Mouse (Mus musculus): ENCODE measurements around the gene Slc44a3. TPM values are rescaled to one million over a fixed set of nuclear protein-coding genes. Genes with fewer than 3 reads are reported as not detected.

Slc44a3 gene
- polyA plus RNA-seq, 1 experiment from 2014 or later: 15.2 TPM

DNA sequence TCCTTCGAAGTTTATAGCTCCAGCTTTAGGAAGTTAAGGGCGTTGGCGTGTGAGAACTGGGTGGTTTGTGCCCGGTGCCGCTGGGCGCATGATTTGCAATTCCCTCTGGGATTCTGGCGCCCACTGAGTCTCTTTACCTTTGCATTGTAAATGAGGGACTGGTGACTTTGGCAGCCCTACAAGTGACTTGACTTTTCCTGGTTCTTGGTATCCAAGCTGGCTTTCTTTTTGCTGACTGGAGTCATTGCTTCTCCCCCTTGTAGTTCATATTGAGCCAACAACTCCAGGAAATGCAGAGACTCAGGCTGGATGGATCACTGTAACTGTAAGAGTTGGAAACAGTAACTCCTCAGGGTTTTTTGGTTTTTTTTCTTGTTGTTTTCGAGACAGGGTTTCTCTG is 104.0 kb downstream of the Slc44a3 start:
- DNase-seq (peak; percentile 35), ATAC-seq (no peak)
- H3K9me3 ChIP-seq (ENCODE audit: low read length): no peaks in the 10 kb centered on the region
- whole genome bisulfite sequencing (ENCODE audit: insufficient replicate concordance): 9% methylated on average over 8 of the region's 8 CpGs
- peak overlapping the region; percentile 78 for H3K4me2 ChIP-seq (ENCODE audit: low read depth, low read length)
- peak overlapping the region; percentile 81 for H3K9ac ChIP-seq (replicated peaks)
- peak overlapping the region; percentile 57 for H3K4me3 ChIP-seq (ENCODE audit: low read depth, low read length)
- H3K27me3 ChIP-seq (ENCODE audit: insufficient read depth, low read length): no peaks in the 10 kb centered on the region
- H3K27ac ChIP-seq (ENCODE audit: low read depth): peak overlapping the region; percentile 94
- H3K36me3 ChIP-seq (replicated peaks; ENCODE audit: insufficient read depth, low read length): no peaks in the 10 kb centered on the region
- TF ChIP-seq EP300 (IDR thresholded peaks at IDR 0.05; ENCODE audit: low read depth) (no peak), CTCF (IDR thresholded peaks at IDR 0.05; ENCODE audit: low read depth) (no peak)
- H3K4me1 ChIP-seq (ENCODE audit: insufficient read depth): peaks cover 11% of the 10 kb centered on the region

DNA sequence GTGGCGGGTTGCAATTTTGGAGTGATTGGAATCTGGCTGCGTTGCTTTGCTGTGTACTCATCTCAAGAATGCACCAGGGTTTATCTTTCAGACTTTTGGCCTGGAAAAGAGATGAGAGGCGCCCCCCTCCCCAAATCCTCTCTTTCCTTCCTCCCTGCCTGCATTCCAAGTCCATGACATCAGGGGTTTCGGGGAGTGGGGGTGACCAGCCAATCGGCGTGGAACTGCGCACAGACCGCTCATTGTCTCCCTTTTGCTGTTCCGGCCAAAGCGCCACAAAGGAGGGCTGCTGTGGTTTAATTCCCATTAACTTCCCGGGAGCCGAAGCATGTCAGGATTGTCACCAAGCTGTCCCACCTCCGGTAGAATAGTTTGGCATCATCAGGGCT is 104.7 kb downstream of the Slc44a3 start:
- ATAC-seq (no peak), DNase-seq (peak; percentile 56)
- Histone ChIP-seq H3K36me3 (replicated peaks; ENCODE audit: insufficient read depth, low read length) (no peaks in the 10 kb centered on the region), H3K9ac (replicated peaks) (peak overlapping the region; percentile 81), H3K4me1 (ENCODE audit: insufficient read depth) (peaks cover 9% of the 10 kb centered on the region), H3K27ac (ENCODE audit: low read depth) (peak overlapping the region; percentile 94), H3K4me2 (ENCODE audit: low read depth, low read length) (peak overlapping the region; percentile 78), H3K27me3 (ENCODE audit: insufficient read depth, low read length) (no peaks in the 10 kb centered on the region), H3K9me3 (ENCODE audit: low read length) (no peaks in the 10 kb centered on the region), H3K4me3 (ENCODE audit: low read depth, low read length) (peak overlapping the region; percentile 57)
- WGBS (ENCODE audit: insufficient replicate concordance): 1% methylated on average over 13 of the region's 13 CpGs
- TF ChIP-seq EP300 (IDR thresholded peaks at IDR 0.05; ENCODE audit: low read depth) (no peak), CTCF (IDR thresholded peaks at IDR 0.05; ENCODE audit: low read depth) (no peak)

DNA sequence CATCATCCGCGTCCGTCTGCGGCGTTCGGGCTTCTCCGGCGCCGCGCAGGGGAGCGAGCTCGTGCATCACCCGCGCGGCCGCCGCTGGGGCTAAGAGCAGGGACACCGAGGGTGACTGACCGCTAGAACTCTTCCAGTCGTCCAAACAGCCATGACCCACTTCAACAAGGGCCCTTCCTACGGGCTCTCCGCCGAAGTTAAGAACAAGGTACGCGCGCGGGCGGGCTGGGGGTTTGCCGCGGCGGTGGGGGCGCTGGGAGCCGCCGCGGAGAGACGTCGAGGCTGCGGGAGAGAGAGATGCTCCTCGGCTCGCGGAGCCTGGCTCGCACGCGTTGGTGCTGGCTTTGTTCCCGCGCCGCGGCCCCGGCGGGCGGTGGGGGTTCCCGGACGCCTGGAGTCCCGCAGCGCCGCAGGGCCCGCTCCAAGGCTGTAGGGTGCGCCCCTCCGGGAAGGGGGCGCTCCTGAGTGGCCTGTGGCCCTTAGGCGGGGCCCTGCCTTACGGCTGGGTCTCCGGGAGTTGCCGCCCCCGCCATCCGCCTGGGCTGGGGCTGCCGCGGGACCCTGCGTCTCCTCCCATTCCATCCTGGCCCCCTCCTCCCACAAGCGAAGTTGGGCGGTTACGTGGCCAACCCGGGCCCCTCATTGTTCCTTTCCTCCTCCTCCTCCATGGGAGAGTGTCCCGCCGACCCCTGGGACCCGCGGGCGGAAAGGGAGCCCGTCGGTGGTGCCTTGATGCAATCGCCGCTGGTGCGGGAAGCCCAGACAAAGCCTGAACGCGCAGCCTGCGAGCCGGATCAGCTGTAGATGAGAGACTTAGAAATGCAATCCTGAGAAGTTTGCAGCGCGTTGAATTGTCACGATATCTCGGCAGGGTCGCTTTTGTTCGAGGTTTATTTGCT is 105.3 kb downstream of the Slc44a3 start:
- peak overlapping the region; percentile 78 for H3K4me2 ChIP-seq (ENCODE audit: low read depth, low read length)
- WGBS (ENCODE audit: insufficient replicate concordance): under 1% methylated on average over 75 of the region's 93 CpGs
- H3K9me3 ChIP-seq (ENCODE audit: low read length): no peaks in the 10 kb centered on the region
- peaks cover 9% of the 10 kb centered on the region for H3K4me1 ChIP-seq (ENCODE audit: insufficient read depth)
- DNase-seq (peak; percentile 79), ATAC-seq (peak; percentile 60)
- peak overlapping the region; percentile 94 for H3K27ac ChIP-seq (ENCODE audit: low read depth)
- H3K9ac ChIP-seq (replicated peaks): peak overlapping the region; percentile 81
- H3K36me3 ChIP-seq (replicated peaks; ENCODE audit: insufficient read depth, low read length): no peaks in the 10 kb centered on the region
- no peaks in the 10 kb centered on the region for H3K27me3 ChIP-seq (ENCODE audit: insufficient read depth, low read length)
- peak overlapping the region; percentile 57 for H3K4me3 ChIP-seq (ENCODE audit: low read depth, low read length)
- TF ChIP-seq CTCF (IDR thresholded peaks at IDR 0.05; ENCODE audit: low read depth) (peak; percentile 58), EP300 (IDR thresholded peaks at IDR 0.05; ENCODE audit: low read depth) (no peak)

DNA sequence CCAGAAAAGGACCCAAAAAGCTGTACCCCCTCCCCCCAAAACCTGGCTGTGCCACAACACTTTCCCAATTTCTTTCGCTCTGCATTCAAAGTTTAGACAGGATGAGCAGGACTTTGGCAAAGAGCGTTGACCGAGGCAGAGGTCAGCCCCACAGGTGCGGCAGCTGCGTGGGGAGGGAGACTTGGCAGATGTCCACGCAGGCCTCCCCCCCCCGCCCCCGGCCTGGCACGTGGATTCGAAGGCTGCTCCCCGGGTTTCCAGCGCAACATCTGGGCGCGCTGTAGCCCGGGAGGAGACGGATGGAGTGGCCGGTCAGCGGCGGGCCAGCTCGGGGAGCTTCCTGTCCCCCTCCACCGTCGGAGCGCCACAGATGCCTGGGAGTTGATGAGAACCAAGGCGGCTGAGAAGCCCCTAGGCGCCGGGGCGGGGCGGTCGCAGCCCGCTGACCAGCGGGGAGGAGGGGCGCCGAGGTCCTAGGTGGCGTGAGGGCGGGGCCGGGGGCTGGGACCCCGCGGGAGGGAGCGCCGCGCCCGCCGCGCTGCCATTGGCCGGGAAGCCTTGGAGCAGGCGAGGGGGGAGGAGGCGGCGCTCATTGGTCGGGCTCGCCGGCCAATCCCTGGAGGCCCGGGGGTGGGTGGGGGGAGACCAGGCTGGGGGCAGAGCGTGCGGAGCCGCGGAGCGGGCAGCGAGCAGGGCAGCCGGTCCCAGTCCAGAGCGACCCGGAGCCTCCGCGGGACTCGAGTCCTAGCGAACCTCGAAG is 106.2 kb downstream of the Slc44a3 start, which contains the start of gene Cnn3:
Gene Cnn3 (plus strand): TSS at position 637 of the 760 bp plus-strand sequence.
- Histone ChIP-seq H3K9ac (replicated peaks) (peak within 1 kb of the TSS; percentile 81), H3K36me3 (replicated peaks; ENCODE audit: insufficient read depth, low read length) (no peaks in the 10 kb centered on the region), H3K4me1 (ENCODE audit: insufficient read depth) (peaks cover 9% of the 10 kb centered on the region), H3K4me2 (ENCODE audit: low read depth, low read length) (peak within 1 kb of the TSS; percentile 78), H3K27me3 (ENCODE audit: insufficient read depth, low read length) (no peaks in the 10 kb centered on the region), H3K27ac (ENCODE audit: low read depth) (peak within 1 kb of the TSS; percentile 94), H3K9me3 (ENCODE audit: low read length) (no peaks in the 10 kb centered on the region), H3K4me3 (ENCODE audit: low read depth, low read length) (peak within 1 kb of the TSS; percentile 57)
- 3% methylated on average over 55 of the region's 66 CpGs for WGBS (ENCODE audit: insufficient replicate concordance)
- DNase-seq (peak; percentile 91), ATAC-seq (peak; percentile 87)
- TF ChIP-seq EP300 (IDR thresholded peaks at IDR 0.05; ENCODE audit: low read depth) (peak; percentile 70), CTCF (IDR thresholded peaks at IDR 0.05; ENCODE audit: low read depth) (no peak)

DNA sequence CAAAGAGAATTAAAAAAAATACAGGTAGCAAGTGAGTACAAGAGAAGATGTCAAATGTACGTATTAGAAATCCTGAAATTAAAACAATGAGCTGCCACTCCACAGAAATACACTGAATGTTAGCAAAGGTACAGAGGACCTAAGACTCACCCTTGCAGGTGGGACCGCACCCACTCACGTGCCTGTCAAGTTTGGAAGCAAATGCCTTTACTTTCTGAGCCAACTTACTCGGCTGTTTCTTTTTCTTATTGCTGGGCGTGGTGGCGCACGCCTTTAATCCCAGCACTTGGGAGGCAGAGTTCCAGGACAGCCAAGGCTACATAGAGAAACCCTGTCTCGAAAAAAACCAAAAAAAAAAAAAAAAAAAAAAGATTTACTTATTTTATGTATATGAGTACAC is 109.8 kb downstream of the Slc44a3 start:
- H3K4me2 ChIP-seq (ENCODE audit: low read depth, low read length): no peak overlapping the region
- no peak overlapping the region for H3K4me3 ChIP-seq (ENCODE audit: low read depth, low read length)
- WGBS (ENCODE audit: insufficient replicate concordance): 77% methylated on average over 8 of the region's 8 CpGs

GRCm38 (mm10) chr3:121418850-121419435 is 113.3 kb downstream of the Slc44a3 start:
- no peak for DNase-seq

More for the DNA sequence above, 109.8 kb downstream of the Slc44a3 start:
- Histone ChIP-seq H3K36me3 (replicated peaks; ENCODE audit: insufficient read depth, low read length) (no peaks in the 10 kb centered on the region), H3K27me3 (ENCODE audit: insufficient read depth, low read length) (no peaks in the 10 kb centered on the region), H3K27ac (ENCODE audit: low read depth) (no peak overlapping the region), H3K9me3 (ENCODE audit: low read length) (no peaks in the 10 kb centered on the region), H3K4me1 (ENCODE audit: insufficient read depth) (no peaks in the 10 kb centered on the region), H3K9ac (replicated peaks) (no peak overlapping the region)
- no peak for TF ChIP-seq EP300 (IDR thresholded peaks at IDR 0.05; ENCODE audit: low read depth)
- no peak for DNase-seq
- ATAC-seq: no peak

More at GRCm38 (mm10) chr3:121418850-121419435, 113.3 kb downstream of the Slc44a3 start:
- no peak overlapping the region for H3K9ac ChIP-seq (replicated peaks)
- WGBS (ENCODE audit: insufficient replicate concordance): 62% methylated on average over 9 of the region's 9 CpGs
- H3K4me1 ChIP-seq (ENCODE audit: insufficient read depth): peaks cover 3% of the 10 kb centered on the region; the same call in 1 of the 2 replicates
- no peak overlapping the region for H3K4me2 ChIP-seq (ENCODE audit: low read depth, low read length)
- H3K36me3 ChIP-seq (replicated peaks; ENCODE audit: insufficient read depth, low read length): no peaks in the 10 kb centered on the region
- TF ChIP-seq EP300 (IDR thresholded peaks at IDR 0.05; ENCODE audit: low read depth): no peak
- TF ChIP-seq CTCF (IDR thresholded peaks at IDR 0.05; ENCODE audit: low read depth): no peak
- H3K9me3 ChIP-seq (ENCODE audit: low read length): no peaks in the 10 kb centered on the region
- no peak overlapping the region for H3K27ac ChIP-seq (ENCODE audit: low read depth)
- H3K4me3 ChIP-seq (ENCODE audit: low read depth, low read length): no peak overlapping the region
- ATAC-seq: peak; percentile 51; the same call in 1 of the 2 replicates
- no peaks in the 10 kb centered on the region for H3K27me3 ChIP-seq (ENCODE audit: insufficient read depth, low read length)

All from liver, postnatal 0 days (tissue).